Mouse (Mus musculus): Measurements from ENCODE around the gene Dnajc2.

- no peak for TF ChIP-seq CTCF (IDR thresholded peaks at IDR 0.05; ENCODE audit: borderline replicate concordance, extremely low read depth, insufficient read depth, insufficient read length)
- TF ChIP-seq POLR2A (IDR thresholded peaks at IDR 0.05; ENCODE audit: borderline replicate concordance, extremely low read depth, insufficient read depth, insufficient read length, poor library complexity, severe bottlenecking): no peak
Observed at GRCm38 (mm10) chr5:21719209-21719608, 65.8 kb downstream of the Dnajc2 start.

Measured in brain, embryonic 14.5 days (tissue).